Mouse (Mus musculus) liver, embryonic 14.5 days (tissue): ENCODE measurements at regions not wholly inside any gene's neighbourhood (a gene's known extent, or its start where the extent isn't known, plus 50 kb on each side); places are given as distances from the start of the nearest gene placed in this dataset.

Source experiments
- ATAC-seq: fragments of 200-750 bp; cut with Nextera tagmentation; 2 replicates; pipeline ENCODE4 v1.8.0; 2017; ENCODE audit warnings: moderate number of reproducible peaks, mild to moderate bottlenecking, moderate library complexity; ENCODE audit not compliant: insufficient read depth
- DNase-seq, 3 experiments: peaks; one replicate each; pipeline ENCODE4 v3.0.0-alpha.2; 2012 to 2013; ENCODE audit warnings: low read depth in 3 of 3, low spot score in 3 of 3
- H3K27ac ChIP-seq: fragments of 300-500 bp; sonication (generic); 2 replicates; pipeline ENCODE4 v1.5.1; 2014; ENCODE audit warnings: moderate library complexity, mild to moderate bottlenecking, control low read depth, inconsistent platforms
- H3K27me3 ChIP-seq: fragments of 300-500 bp; sonication (generic); 2 replicates; pipeline ENCODE4 v1.6.1; 2014; ENCODE audit warnings: mild to moderate bottlenecking, low read length, moderate library complexity; ENCODE audit not compliant: control insufficient read depth, insufficient read depth
- H3K36me3 ChIP-seq: fragments of 300-500 bp; sonication (generic); replicated peaks from 2 replicates; pipeline ENCODE4 v1.6.1; 2014; ENCODE audit warnings: low read depth; ENCODE audit not compliant: control insufficient read depth, insufficient read depth
- H3K4me1 ChIP-seq, 2 experiments: fragments of 200-500 bp in 1 of 2; fragments of 300-500 bp in 1 of 2; sonication (generic) in 1 of 2; replicated peaks; 2 replicates each; pipeline ENCODE4 v1.6.1; 2012 to 2014; ENCODE audit warnings: antibody characterized with exemption in 1 of 2, inconsistent platforms in 1 of 2, low read length in 1 of 2; ENCODE audit not compliant: control insufficient read depth in 2 of 2, insufficient read depth in 2 of 2
- H3K4me2 ChIP-seq: fragments of 300-500 bp; sonication (generic); 2 replicates; pipeline ENCODE4 v1.6.1; 2014; ENCODE audit warnings: low read depth, mild to moderate bottlenecking, control low read depth, moderate library complexity
- H3K4me3 ChIP-seq, 2 experiments: fragments of 200-500 bp in 1 of 2; fragments of 300-500 bp in 1 of 2; sonication (generic) in 1 of 2; 2 replicates each; pipeline ENCODE4 v1.5.1; 2012 to 2014; ENCODE audit warnings: low read depth in 2 of 2, low read length in 2 of 2, mild to moderate bottlenecking in 2 of 2, control low read depth in 1 of 2, inconsistent platforms in 1 of 2, moderate library complexity in 1 of 2; ENCODE audit not compliant: insufficient read depth in 1 of 2
- H3K9ac ChIP-seq: fragments of 300-500 bp; sonication (generic); replicated peaks from 2 replicates; pipeline ENCODE4 v1.6.1; 2014; ENCODE audit warnings: mild to moderate bottlenecking, control low read depth, moderate library complexity
- H3K9me3 ChIP-seq: fragments of 300-500 bp; sonication (generic); 2 replicates; pipeline ENCODE4 v1.6.1; 2016; ENCODE audit warnings: low read length, mixed read lengths; ENCODE audit not compliant: control insufficient read depth
- CTCF ChIP-seq: IDR thresholded peaks from 2 replicates; pipeline ENCODE4 v1.5.1; 2016; ENCODE audit warnings: antibody characterized with exemption, low read depth, control low read depth
- EP300 ChIP-seq: IDR thresholded peaks from 2 replicates; pipeline ENCODE4 v1.6.1; 2016; ENCODE audit warnings: antibody characterized with exemption, low read depth
- WGBS: fragments of 180-500 bp; shearing (Covaris S2); extraction: QIAGEN DNeasy Blood & Tissue Kit; methylation state at CpG from one replicate; pipeline ENCODE4 v1.1.7; 2014; ENCODE audit not compliant: insufficient replicate concordance; 5-methylcytosine and 5-hydroxymethylcytosine counted together

DNA sequence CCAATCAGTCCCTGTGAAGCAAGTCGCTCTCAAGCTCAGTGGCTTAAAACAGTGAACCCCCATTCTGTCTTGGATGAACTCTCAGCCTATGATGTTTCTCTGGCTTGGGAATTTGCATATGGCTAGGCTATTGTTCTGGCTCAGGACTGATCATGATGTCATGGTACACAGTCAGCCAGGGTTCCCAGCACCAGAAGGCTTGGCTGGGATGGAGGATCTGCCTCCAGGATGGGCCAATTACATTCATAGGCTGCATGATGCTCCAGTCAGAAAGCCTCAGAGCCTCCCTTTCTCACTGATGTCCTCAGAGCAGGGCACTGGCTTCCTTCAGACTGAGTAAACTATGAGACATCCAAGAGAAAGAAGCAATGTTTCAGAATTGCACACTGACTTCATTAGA lies 120.3 kb upstream of the Sh3bp4 start:
- Histone ChIP-seq H3K4me2 (no peak overlapping the region), H3K9ac (no peak overlapping the region), H3K4me1 (peaks cover 0 to 3% of the 10 kb centered on the region in 2 experiments; a peak in 1 of 4 replicates), H3K4me3 (no peak overlapping the region), H3K27ac (no peak overlapping the region), H3K36me3 (no peaks in the 10 kb centered on the region), H3K27me3 (no peaks in the 10 kb centered on the region), H3K9me3 (0 out of 2 replicates have a peak, but pooled peaks cover 2% of the 10 kb centered on the region)
- TF ChIP-seq CTCF = no peak
- no peak for TF ChIP-seq EP300
- ATAC-seq = no peak
- 44% methylated on average over 1 of the region's 1 CpGs for WGBS
- no peak for DNase-seq

DNA sequence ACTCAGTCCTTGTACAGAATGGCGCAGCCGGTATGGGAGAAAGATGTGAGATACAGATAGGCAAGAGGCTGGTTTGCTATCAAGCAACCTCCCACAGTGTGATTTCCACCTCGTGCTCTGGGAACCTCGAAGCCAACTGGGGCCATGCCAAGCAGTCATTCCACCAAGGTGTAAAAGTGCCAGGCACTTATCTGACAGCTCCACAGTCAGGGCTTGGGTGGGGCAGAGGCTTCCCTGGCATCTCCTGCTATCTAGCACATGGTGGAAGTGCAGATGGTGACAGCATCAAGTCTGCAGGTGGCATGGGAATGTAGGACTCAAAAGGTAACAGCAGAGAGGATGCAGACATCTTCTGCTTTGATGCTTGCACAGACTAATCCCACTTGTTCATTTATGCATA lies 116.7 kb upstream of the Sh3bp4 start:
- no peak overlapping the region for H3K27ac ChIP-seq
- WGBS = 57% methylated on average over 4 of the region's 4 CpGs
- no peak for ATAC-seq
- no peak for DNase-seq
- no peaks in the 10 kb centered on the region for H3K27me3 ChIP-seq
- no peak overlapping the region for H3K9ac ChIP-seq
- no peak overlapping the region for H3K4me3 ChIP-seq
- H3K4me1 ChIP-seq = peaks cover 0 to 3% of the 10 kb centered on the region in 2 experiments; a peak in 1 of 4 replicates
- H3K36me3 ChIP-seq = no peaks in the 10 kb centered on the region
- H3K4me2 ChIP-seq = no peak overlapping the region
- H3K9me3 ChIP-seq = 0 out of 2 replicates have a peak, but pooled peaks cover 2% of the 10 kb centered on the region
- TF ChIP-seq EP300 = no peak
- TF ChIP-seq CTCF = no peak

DNA sequence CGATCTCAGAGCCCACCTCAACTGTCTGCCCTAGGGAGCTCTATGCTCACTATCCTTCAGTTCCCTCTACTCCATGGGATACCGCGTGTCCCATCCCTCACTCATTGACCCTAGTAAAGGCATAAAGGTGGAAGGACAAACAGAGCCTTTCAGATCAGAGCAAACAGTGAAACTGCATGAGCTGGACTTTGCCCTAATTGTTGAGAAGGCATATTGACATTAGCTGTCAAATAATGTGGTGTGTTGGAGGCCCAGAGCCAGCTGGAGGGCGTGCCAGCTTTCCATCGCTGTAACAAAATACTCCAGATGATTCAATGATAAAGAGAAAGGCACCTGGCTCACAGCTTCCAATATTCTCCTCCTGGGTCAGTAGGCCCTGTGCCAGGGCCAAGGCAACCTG lies 115.4 kb upstream of the Sh3bp4 start:
- no peak overlapping the region for H3K27ac ChIP-seq
- ATAC-seq (peak; percentile 65; the same call in 1 of the 2 replicates), DNase-seq (peak in 2 of 3 experiments; percentile 19 to 20)

DNA sequence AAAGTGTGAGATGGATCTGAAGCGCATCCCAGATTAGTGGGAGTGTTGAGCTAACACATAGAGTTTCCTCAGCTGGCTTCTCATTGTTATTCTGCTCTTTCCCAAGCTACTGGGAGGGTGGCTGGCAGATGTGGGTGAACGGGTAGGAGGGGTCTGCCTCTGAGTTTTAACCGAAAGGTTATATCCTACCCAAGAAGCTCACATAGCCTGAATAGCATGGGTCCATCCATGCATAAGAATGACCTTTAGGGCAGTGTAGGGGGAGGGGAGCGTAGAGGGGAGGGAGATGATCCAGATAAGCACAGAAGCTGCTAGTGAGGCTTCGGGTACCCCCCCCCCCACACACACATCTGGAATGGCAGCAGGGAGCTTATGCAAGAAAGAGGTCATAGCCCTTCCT lies 113.2 kb upstream of the Sh3bp4 start:
- Histone ChIP-seq H3K9me3 (no peaks in the 10 kb centered on the region), H3K9ac (no peak overlapping the region), H3K27ac (no peak overlapping the region), H3K4me1 (peaks cover 0 to 3% of the 10 kb centered on the region in 2 experiments; a peak in 1 of 4 replicates), H3K27me3 (no peaks in the 10 kb centered on the region), H3K36me3 (no peaks in the 10 kb centered on the region), H3K4me3 (no peak overlapping the region), H3K4me2 (no peak overlapping the region)
- ATAC-seq = no peak
- no peak for DNase-seq
- WGBS = 56% methylated on average over 5 of the region's 5 CpGs
- TF ChIP-seq EP300 (no peak), CTCF (no peak)

More for the DNA sequence above, 115.4 kb upstream of the Sh3bp4 start:
- Histone ChIP-seq H3K4me3 (no peak overlapping the region), H3K4me2 (no peak overlapping the region), H3K9me3 (no peaks in the 10 kb centered on the region), H3K4me1 (peaks cover 0 to 3% of the 10 kb centered on the region in 2 experiments; a peak in 1 of 4 replicates), H3K36me3 (no peaks in the 10 kb centered on the region), H3K9ac (no peak overlapping the region), H3K27me3 (no peaks in the 10 kb centered on the region)
- TF ChIP-seq EP300 (no peak), CTCF (no peak)
- WGBS = 61% methylated on average over 5 of the region's 5 CpGs

DNA sequence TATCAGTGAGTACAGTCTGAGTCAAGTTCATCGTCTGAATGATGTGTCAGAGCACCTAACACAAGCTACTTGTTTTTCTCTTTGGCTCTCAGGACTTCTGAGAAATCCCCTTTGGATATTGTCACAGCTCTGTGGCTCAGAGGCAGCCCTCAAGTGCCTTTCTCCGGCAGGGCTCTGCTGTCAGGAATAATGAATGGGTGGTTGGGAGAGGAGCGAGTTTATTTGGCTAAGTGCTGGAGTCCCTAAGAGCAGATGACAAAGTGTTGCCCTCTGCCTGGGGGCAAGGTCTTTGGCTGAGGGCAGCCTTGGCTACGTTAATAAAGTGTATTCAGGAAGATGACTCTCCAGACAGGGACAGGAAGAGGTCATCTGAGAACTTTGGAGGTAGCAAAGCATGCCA lies 110.5 kb upstream of the Sh3bp4 start:
- no peaks in the 10 kb centered on the region for H3K4me1 ChIP-seq
- 33% methylated on average over 4 of the region's 4 CpGs for WGBS
- DNase-seq = no peak
- H3K9ac ChIP-seq = no peak overlapping the region
- H3K27ac ChIP-seq = no peak overlapping the region
- no peak overlapping the region for H3K4me2 ChIP-seq
- no peaks in the 10 kb centered on the region for H3K27me3 ChIP-seq
- H3K36me3 ChIP-seq = no peaks in the 10 kb centered on the region
- no peak for TF ChIP-seq CTCF
- no peak for TF ChIP-seq EP300
- no peak overlapping the region for H3K4me3 ChIP-seq
- ATAC-seq = no peak
- H3K9me3 ChIP-seq = no peaks in the 10 kb centered on the region
